Mouse (Mus musculus) olfactory bulb, adult 2 months (tissue): ENCODE results near the gene Chmp1a. TPM values are rescaled to one million over a fixed set of nuclear protein-coding genes. Genes with fewer than 3 reads are reported as not detected.

Experiments used
- H3K27ac ChIP-seq: fragments of 200-500 bp; 2 replicates; pipeline ENCODE4 v1.5.1; 2012; ENCODE audit warnings: low read depth, low read length; ENCODE audit not compliant: insufficient read depth
- H3K4me1 ChIP-seq: fragments of 200-500 bp; 2 replicates; pipeline ENCODE4 v1.6.1; 2012; ENCODE audit warnings: low read length; ENCODE audit not compliant: control insufficient read depth, insufficient read depth
- H3K4me3 ChIP-seq: fragments of 200-500 bp; 2 replicates; pipeline ENCODE4 v1.5.1; 2012; ENCODE audit warnings: mild to moderate bottlenecking, low read depth, low read length, moderate library complexity; ENCODE audit not compliant: insufficient read depth
- CTCF ChIP-seq: fragments of 200-500 bp; IDR thresholded peaks from 2 replicates; pipeline ENCODE4 v1.5.1; 2012; ENCODE audit warnings: low read depth, mild to moderate bottlenecking, low read length, moderate library complexity; ENCODE audit not compliant: insufficient read depth
- POLR2A ChIP-seq: fragments of 200-500 bp; IDR thresholded peaks from 2 replicates; pipeline ENCODE4 v1.6.1; 2012; ENCODE audit warnings: mild to moderate bottlenecking, low read depth, low read length, moderate library complexity; ENCODE audit not compliant: insufficient read depth
- WGBS: fragments of 180-500 bp; shearing (Covaris S2); methylation state at CpG from one replicate; pipeline ENCODE4 v1.1.7; 2018; 5-methylcytosine and 5-hydroxymethylcytosine counted together
- polyA plus RNA-seq: library from polyadenylated mRNA; stranded (reverse); fragments of >200 nt; gene quantifications from 2 replicates; pipeline ENCODE4 v1.2.4, GENCODE M21; 2012; ENCODE audit warnings: low replicate concordance; ENCODE audit not compliant: missing spikeins, insufficient read depth, insufficient read length

The Chmp1a gene
- polyA plus RNA-seq, 1 experiment: not detected

- Histone ChIP-seq H3K4me1 (peaks cover 28% of the 10 kb centered on the region), H3K4me3 (no peak overlapping the region), H3K27ac (no peak overlapping the region)
- TF ChIP-seq CTCF: no peak
- no peak for TF ChIP-seq POLR2A
- 58% methylated on average over 2 of the region's 2 CpGs for WGBS
Measured at GRCm38 (mm10) chr8:123188006-123188405, 24.6 kb downstream of the Chmp1a start.

- Histone ChIP-seq H3K4me3 (no peak within 1 kb of the TSS), H3K4me1 (peaks cover 18% of the 10 kb centered on the region), H3K27ac (no peak within 1 kb of the TSS)
- WGBS: 69% methylated on average over 19 of the region's 19 CpGs
- TF ChIP-seq POLR2A: no peak
- no peak for TF ChIP-seq CTCF
Measured at GRCm38 (mm10) chr8:123185566-123186409, 26.8 kb downstream of the Chmp1a start, which contains the start of gene Dpep1. Gene Dpep1, plus strand, starts transcription at chr8:123186242.

GRCm38 (mm10) chr8:123181391-123181790 lies 31.2 kb downstream of the Chmp1a start:
- Histone ChIP-seq H3K27ac (no peak overlapping the region), H3K4me1 (no peaks in the 10 kb centered on the region), H3K4me3 (no peak overlapping the region)
- no peak for TF ChIP-seq CTCF
- no peak for TF ChIP-seq POLR2A
- 88% methylated on average over 3 of the region's 3 CpGs for WGBS

- H3K4me3 ChIP-seq: no peak within 1 kb of the TSS
- H3K27ac ChIP-seq: no peak within 1 kb of the TSS
- peaks cover 13% of the 10 kb centered on the region; the same call in 1 of the 2 replicates for H3K4me1 ChIP-seq
- TF ChIP-seq POLR2A (no peak), CTCF (no peak)
- 37% methylated on average over 13 of the region's 13 CpGs for whole genome bisulfite sequencing
Measured at GRCm38 (mm10) chr8:123157888-123158465, 54.6 kb downstream of the Chmp1a start, which contains the start of gene Sult5a1. Gene Sult5a1, minus strand, starts transcription at chr8:123158315.

- WGBS: 76% methylated on average over 9 of the region's 9 CpGs
- peaks cover 13% of the 10 kb centered on the region; the same call in 1 of the 2 replicates for H3K4me1 ChIP-seq
- no peak overlapping the region for H3K27ac ChIP-seq
- H3K4me3 ChIP-seq: no peak overlapping the region
- TF ChIP-seq CTCF: no peak
- no peak for TF ChIP-seq POLR2A
Measured at GRCm38 (mm10) chr8:123156070-123156773, 56.3 kb downstream of the Chmp1a start.

- H3K27ac ChIP-seq: no peak overlapping the region
- TF ChIP-seq CTCF (no peak), POLR2A (no peak)
- 71% methylated on average over 5 of the region's 5 CpGs for WGBS
- H3K4me3 ChIP-seq: no peak overlapping the region
- H3K4me1 ChIP-seq: peaks cover 13% of the 10 kb centered on the region; the same call in 1 of the 2 replicates
Measured at GRCm38 (mm10) chr8:123155177-123155576, 57.4 kb downstream of the Chmp1a start.

Other genes with a start within 250 kb of the Chmp1a start
- 219 and 228 TPM in 2 replicates for gene Ankrd11, start 170.5 kb downstream of the Chmp1a start, polyA plus RNA-seq
- 361 TPM in 1 of 2 replicates, not detected in the other for gene Spg7, start 149.8 kb downstream of the Chmp1a start, polyA plus RNA-seq
- gene Rpl13, start 110.4 kb downstream of the Chmp1a start, polyA plus RNA-seq: 1,464 TPM in 1 of 2 replicates, not detected in the other
- gene Cpne7, start 95.4 kb downstream of the Chmp1a start, polyA plus RNA-seq: not detected in 2 replicates
- gene Sult5a1, start 54.4 kb downstream of the Chmp1a start, polyA plus RNA-seq: not detected in 2 replicates
- not detected in 2 replicates for gene Dpep1, start 26.5 kb downstream of the Chmp1a start, polyA plus RNA-seq
- gene Spata33, start 69 bp upstream of the Chmp1a start, polyA plus RNA-seq: not detected in 2 replicates
- gene Cdk10, start 12.1 kb upstream of the Chmp1a start, polyA plus RNA-seq: not detected in 2 replicates
- not detected in 2 replicates for gene Spata2l, start 23.5 kb upstream of the Chmp1a start, polyA plus RNA-seq
- gene Zfp276, start 41.4 kb upstream of the Chmp1a start, polyA plus RNA-seq: not detected in 2 replicates
- gene Vps9d1, start 41.6 kb upstream of the Chmp1a start, polyA plus RNA-seq: not detected in 2 replicates
- gene Fanca, start 105.8 kb upstream of the Chmp1a start, polyA plus RNA-seq: not detected in 2 replicates
- not detected in 2 replicates for gene Spire2, start 120.0 kb upstream of the Chmp1a start, polyA plus RNA-seq
- gene Tcf25, start 161.0 kb upstream of the Chmp1a start, polyA plus RNA-seq: 373 and 551 TPM in 2 replicates
- gene Mc1r, start 194.3 kb upstream of the Chmp1a start, polyA plus RNA-seq: not detected in 2 replicates
- gene Tubb3, start 198.7 kb upstream of the Chmp1a start, polyA plus RNA-seq: not detected in 2 replicates
- gene Def8, start 210.8 kb upstream of the Chmp1a start, polyA plus RNA-seq: not detected in 2 replicates